Mouse (Mus musculus) heart, postnatal 25 days (tissue): ENCODE data around the gene Olfr1150-ps1. TPM values are rescaled to one million over a fixed set of nuclear protein-coding genes. Genes with fewer than 3 reads are reported as not detected.

Experiments used
- DNase-seq: peaks from one replicate; pipeline ENCODE4 v3.0.0; 2022; ENCODE audit warnings: low spot score
- intact Hi-C: fragments of 180-260 bp; cut with DNase I; formaldehyde crosslinking; loops from one replicate; pipeline ENCODE4 v1.15.1; 2025
- total RNA-seq, 2 experiments: library from RNA; stranded (reverse); gene quantifications; 2 replicates each; pipeline ENCODE4 v1.2.3; 2021

Gene Olfr1150-ps1
- not detected for total RNA-seq

DNA sequence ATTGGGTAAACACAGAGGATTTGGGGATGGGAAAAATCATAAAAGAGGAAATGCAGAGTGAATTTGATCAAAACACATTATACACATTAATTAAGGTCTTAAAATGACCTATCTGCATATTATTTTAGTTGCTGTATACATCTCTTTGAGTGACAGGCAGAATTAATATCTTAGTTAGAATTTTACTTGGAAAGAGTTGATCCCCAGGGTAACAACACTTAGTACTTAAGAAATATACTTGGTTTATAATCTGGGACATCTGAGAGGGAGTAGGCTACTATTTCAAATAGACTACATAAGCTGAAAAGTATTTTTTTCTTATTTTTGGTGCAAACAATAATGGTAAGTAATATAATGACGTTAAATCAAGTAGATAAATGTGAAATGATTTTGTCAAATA, at the start of gene Olfr1150-ps1:
Gene Olfr1150-ps1, plus strand, starts transcription at position 301 of the 400 bp plus-strand sequence.
- intact Hi-C loops = no loop called here
- no peak for DNase-seq

DNA sequence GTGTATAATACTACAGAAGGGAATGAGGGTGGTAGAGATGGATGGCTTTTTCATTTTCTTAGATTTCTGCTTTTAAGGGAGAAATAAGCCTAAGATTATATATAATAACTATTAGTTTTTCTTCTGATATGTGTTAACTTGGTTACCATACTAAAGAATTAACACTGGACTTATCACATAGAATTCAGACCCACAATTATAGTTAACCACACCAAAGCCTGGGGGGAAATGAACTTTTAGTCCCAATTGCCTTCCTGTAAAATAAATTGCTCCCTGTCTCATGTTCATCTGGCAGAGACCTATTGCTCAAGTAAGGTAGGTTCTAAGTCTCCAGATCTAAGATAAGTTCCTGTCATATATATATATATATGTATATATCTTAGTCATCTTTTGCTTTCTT, 43.5 kb upstream of the Olfr1150-ps1 start, which contains the start of gene Olfr1143:
Gene Olfr1143, plus strand, starts transcription at position 301 of the 400 bp plus-strand sequence.
- intact Hi-C loops = no loop called here
- no peak for DNase-seq

DNA sequence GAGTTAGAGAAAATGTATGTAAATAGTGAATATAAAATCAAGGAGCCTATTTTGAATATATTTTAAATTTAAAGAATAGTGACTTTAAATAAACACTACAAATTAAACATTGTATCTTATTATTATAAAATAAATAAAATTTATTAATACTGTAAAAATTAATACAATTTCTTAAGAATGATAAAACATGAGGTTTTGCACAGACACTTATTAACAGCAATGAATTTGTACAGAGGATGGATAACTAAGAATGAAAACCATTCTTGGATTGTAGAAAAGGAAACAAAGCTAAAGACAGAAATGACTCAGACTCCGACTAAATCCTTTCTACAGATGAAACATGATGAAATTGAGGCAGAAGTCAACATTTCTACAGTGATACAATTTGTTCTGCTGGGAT, 34.3 kb upstream of the Olfr1150-ps1 start, which contains the start of gene Olfr1145:
Gene Olfr1145, plus strand, starts transcription at position 301 of the 400 bp plus-strand sequence.
- DNase-seq = no peak
- intact Hi-C loops = no loop called here

DNA sequence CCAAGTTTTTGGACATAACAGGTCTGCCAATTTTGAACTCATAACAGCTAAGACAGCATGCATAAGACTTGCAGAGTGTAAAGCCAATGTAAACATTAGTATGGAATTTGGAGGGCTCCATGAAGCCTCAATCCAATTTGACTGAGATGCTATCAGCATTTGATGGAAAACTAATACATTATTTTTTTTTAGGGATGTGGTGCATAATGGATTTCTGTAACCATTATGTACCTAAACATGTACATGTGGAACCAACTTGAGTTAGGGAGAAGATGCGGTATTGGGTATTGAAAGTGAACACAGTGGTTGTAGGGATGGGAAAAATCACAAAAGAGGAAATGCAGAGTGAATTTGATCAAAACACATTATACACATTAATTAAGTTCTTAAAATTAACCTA, 13.6 kb upstream of the Olfr1150-ps1 start, which contains the start of gene Olfr1148:
Gene Olfr1148, plus strand, starts transcription at position 301 of the 400 bp plus-strand sequence.
- no peak for DNase-seq
- intact Hi-C loops = no loop called here

DNA sequence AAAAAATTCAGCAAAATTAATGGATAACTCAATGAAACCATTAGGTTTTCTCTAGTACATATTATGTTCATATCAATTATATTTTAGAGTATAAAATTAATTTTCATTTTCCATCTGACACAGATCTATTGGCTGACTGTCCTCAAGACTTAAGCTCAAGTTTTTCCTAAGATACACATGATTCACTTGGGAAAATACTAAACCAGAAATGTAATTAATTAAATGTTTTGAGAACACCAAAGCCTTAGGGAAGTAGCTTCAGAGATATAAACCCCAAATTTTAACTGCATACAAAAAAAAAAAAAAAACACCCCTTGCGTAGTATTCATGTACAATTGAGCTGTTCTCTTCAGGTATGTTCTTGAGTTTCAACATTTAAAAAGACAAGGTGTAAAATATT, 11.8 kb downstream of the Olfr1150-ps1 start, which contains the start of gene Olfr1151:
Gene Olfr1151, plus strand, starts transcription at position 301 of the 400 bp plus-strand sequence.
- no peak for DNase-seq
- intact Hi-C loops = no loop called here

DNA sequence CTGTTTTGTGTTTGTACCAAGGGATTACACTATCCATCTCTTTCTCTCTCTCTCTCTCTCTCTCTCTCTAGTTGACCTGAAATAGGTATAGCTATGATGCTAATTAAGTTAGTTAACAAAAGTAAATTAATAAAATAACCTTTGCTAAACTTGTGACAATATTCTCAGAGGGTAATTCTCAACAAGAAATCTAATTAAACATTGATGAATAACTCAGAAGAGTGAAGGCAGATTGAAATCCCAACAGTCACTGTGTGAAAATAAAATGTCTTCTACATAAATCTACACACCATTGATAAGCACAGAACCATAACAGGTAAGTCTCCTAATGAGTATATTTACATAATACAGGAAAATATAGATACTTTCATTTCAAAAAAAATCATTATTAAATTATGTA, 22.4 kb downstream of the Olfr1150-ps1 start, which contains the start of gene Olfr1152:
Gene Olfr1152, plus strand, starts transcription at position 301 of the 400 bp plus-strand sequence.
- DNase-seq = no peak
- intact Hi-C loops = no loop called here

DNA sequence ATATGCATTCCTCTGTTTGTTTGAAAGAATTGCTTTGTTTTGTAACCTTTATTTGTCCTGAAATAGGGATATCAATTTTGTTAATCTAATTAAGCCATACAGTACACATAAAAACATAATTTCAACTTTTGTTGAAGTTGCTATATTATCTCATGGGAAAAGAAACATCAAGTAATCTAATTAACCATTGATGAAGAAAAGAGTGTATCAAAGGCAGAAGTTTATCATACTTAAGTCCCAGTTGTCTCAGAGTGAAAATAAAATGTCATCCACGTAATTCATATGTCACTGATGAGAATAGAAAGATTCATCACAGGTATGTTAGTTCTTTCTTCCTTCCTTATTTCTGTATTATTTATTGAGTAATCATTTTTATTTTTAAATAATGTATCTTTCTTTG, 50.9 kb downstream of the Olfr1150-ps1 start, which contains the start of gene Olfr1153:
Gene Olfr1153, plus strand, starts transcription at position 301 of the 400 bp plus-strand sequence.
- DNase-seq = no peak
- intact Hi-C loops = no loop called here

Other genes with a start within 250 kb of the Olfr1150-ps1 start
- gene Olfr1130, start 237.8 kb upstream of the Olfr1150-ps1 start, total RNA-seq = not detected
- not detected for gene Olfr1131, start 216.9 kb upstream of the Olfr1150-ps1 start, total RNA-seq
- gene Olfr1132, start 206.5 kb upstream of the Olfr1150-ps1 start, total RNA-seq = not detected
- not detected for gene Olfr1133, start 196.6 kb upstream of the Olfr1150-ps1 start, total RNA-seq
- not detected for gene Olfr1134, start 185.5 kb upstream of the Olfr1150-ps1 start, total RNA-seq
- gene Olfr1135, start 170.3 kb upstream of the Olfr1150-ps1 start, total RNA-seq = not detected
- not detected for gene Olfr1136, start 150.0 kb upstream of the Olfr1150-ps1 start, total RNA-seq
- not detected for gene Olfr1137, start 130.8 kb upstream of the Olfr1150-ps1 start, total RNA-seq
- not detected for gene Olfr1138, start 104.0 kb upstream of the Olfr1150-ps1 start, total RNA-seq
- gene Olfr1140, start 100.2 kb upstream of the Olfr1150-ps1 start, total RNA-seq = not detected
- gene Olfr1141, start 90.0 kb upstream of the Olfr1150-ps1 start, total RNA-seq = not detected
- not detected for gene Olfr152, start 64.5 kb upstream of the Olfr1150-ps1 start, total RNA-seq
- gene Olfr1143, start 43.4 kb upstream of the Olfr1150-ps1 start, total RNA-seq = not detected
- not detected for gene Olfr1145, start 34.2 kb upstream of the Olfr1150-ps1 start, total RNA-seq
- gene Olfr1148, start 13.5 kb upstream of the Olfr1150-ps1 start, total RNA-seq = not detected
- not detected for gene Olfr1151, start 11.9 kb downstream of the Olfr1150-ps1 start, total RNA-seq
- not detected for gene Olfr1152, start 22.5 kb downstream of the Olfr1150-ps1 start, total RNA-seq
- not detected for gene Olfr1153, start 51.0 kb downstream of the Olfr1150-ps1 start, total RNA-seq
- not detected for gene Olfr1154, start 61.2 kb downstream of the Olfr1150-ps1 start, total RNA-seq
- not detected for gene Olfr1155, start 101.1 kb downstream of the Olfr1150-ps1 start, total RNA-seq
- not detected for gene Olfr1156, start 109.1 kb downstream of the Olfr1150-ps1 start, total RNA-seq
- not detected for gene Olfr1157, start 124.3 kb downstream of the Olfr1150-ps1 start, total RNA-seq
- gene Olfr74, start 130.7 kb downstream of the Olfr1150-ps1 start, total RNA-seq = not detected
- not detected for gene Olfr1158, start 146.1 kb downstream of the Olfr1150-ps1 start, total RNA-seq
- not detected for gene Olfr1160, start 164.3 kb downstream of the Olfr1150-ps1 start, total RNA-seq
- gene Olfr1161, start 178.8 kb downstream of the Olfr1150-ps1 start, total RNA-seq = not detected
- gene Olfr73, start 193.7 kb downstream of the Olfr1150-ps1 start, total RNA-seq = not detected
- not detected for gene Olfr1162, start 207.1 kb downstream of the Olfr1150-ps1 start, total RNA-seq
- not detected for gene Olfr1163, start 227.8 kb downstream of the Olfr1150-ps1 start, total RNA-seq
- not detected for gene Olfr1164, start 250.0 kb downstream of the Olfr1150-ps1 start, total RNA-seq